Mouse (Mus musculus): ENCODE data around the gene Prim1.

The Prim1 gene

GRCm38 (mm10) chr10:128015068-128015934 is at the start of gene Prim1:
TSS of gene Prim1 (plus strand) at chr10:128015168.
- DNase-seq (ENCODE audit: low spot score in 2 of 2) = peak; percentile 69 to 78

- DNase-seq (ENCODE audit: low spot score in 2 of 2) = no peak
These were observed 48.5 kb upstream of the Prim1 start for GRCm38 (mm10) chr10:127966506-127966905.

GRCm38 (mm10) chr10:127969820-127970219 is 45.1 kb upstream of the Prim1 start:
- no peak for DNase-seq (ENCODE audit: low spot score in 2 of 2)

GRCm38 (mm10) chr10:127970359-127970831 is 44.6 kb upstream of the Prim1 start:
- no peak for DNase-seq (ENCODE audit: low spot score in 2 of 2)

- DNase-seq (ENCODE audit: low spot score in 2 of 2) = no peak
These were observed 43.8 kb upstream of the Prim1 start for GRCm38 (mm10) chr10:127971135-127971534.

- DNase-seq (ENCODE audit: low spot score in 2 of 2) = no peak
These were observed 40.9 kb upstream of the Prim1 start for GRCm38 (mm10) chr10:127974062-127974461.

- DNase-seq (ENCODE audit: low spot score in 2 of 2) = no peak
These were observed 39.5 kb upstream of the Prim1 start for GRCm38 (mm10) chr10:127975503-127975902.

- no peak for DNase-seq (ENCODE audit: low spot score in 2 of 2)
These were observed 30.3 kb upstream of the Prim1 start for GRCm38 (mm10) chr10:127984650-127985049.

- no peak for DNase-seq (ENCODE audit: low spot score in 2 of 2)
These were observed 29.4 kb upstream of the Prim1 start for GRCm38 (mm10) chr10:127985601-127986000.

GRCm38 (mm10) chr10:127996690-127997089 is 18.3 kb upstream of the Prim1 start:
- no peak for DNase-seq (ENCODE audit: low spot score in 2 of 2)

- no peak for DNase-seq (ENCODE audit: low spot score in 2 of 2)
These were observed 16.7 kb upstream of the Prim1 start for GRCm38 (mm10) chr10:127998260-127998659.

- DNase-seq (ENCODE audit: low spot score in 2 of 2) = no peak
These were observed 11.6 kb upstream of the Prim1 start for GRCm38 (mm10) chr10:128003281-128003801.

- DNase-seq (ENCODE audit: low spot score in 2 of 2) = no peak
These were observed 10.1 kb upstream of the Prim1 start for GRCm38 (mm10) chr10:128004918-128005317.

- no peak for DNase-seq (ENCODE audit: low spot score in 2 of 2)
These were observed 9.5 kb upstream of the Prim1 start for GRCm38 (mm10) chr10:128005479-128005878.

GRCm38 (mm10) chr10:128007446-128007845 is 7.5 kb upstream of the Prim1 start, which contains the start of gene Hsd17b6:
TSS of gene Hsd17b6 (minus strand) at chr10:128007611.
- no peak for DNase-seq (ENCODE audit: low spot score in 2 of 2)

- DNase-seq (ENCODE audit: low spot score in 2 of 2) = peak; percentile 55 to 72
These were observed 6.6 kb upstream of the Prim1 start for GRCm38 (mm10) chr10:128008207-128008889.

- no peak for DNase-seq (ENCODE audit: low spot score in 2 of 2)
These were observed 5.2 kb upstream of the Prim1 start for GRCm38 (mm10) chr10:128009735-128010134.

- no peak for DNase-seq (ENCODE audit: low spot score in 2 of 2)
These were observed 7.2 kb downstream of the Prim1 start for GRCm38 (mm10) chr10:128022196-128022595.

GRCm38 (mm10) chr10:128023496-128023895 is 8.5 kb downstream of the Prim1 start:
- DNase-seq (ENCODE audit: low spot score in 2 of 2) = no peak

GRCm38 (mm10) chr10:128029931-128030330 is 15.0 kb downstream of the Prim1 start:
- DNase-seq (ENCODE audit: low spot score in 2 of 2) = no peak

GRCm38 (mm10) chr10:128030860-128031259 is 15.9 kb downstream of the Prim1 start:
- DNase-seq (ENCODE audit: low spot score in 2 of 2) = no peak

- peak in 1 of 2 experiments; percentile 34 for DNase-seq (ENCODE audit: low spot score in 2 of 2)
These were observed 21.9 kb downstream of the Prim1 start for GRCm38 (mm10) chr10:128036746-128037425.
